ENCODE assay signal across 8 mouse cellular contexts in genomic region chr12:9029888-9030723, GRCm38 (mm10). TPM values are rescaled to one million over a fixed set of nuclear protein-coding genes. Genes with fewer than 3 reads are reported as not detected.
DNase-seq lines count a peak whose midpoint lies in the region; ATAC-seq lines count a peak whose summit lies in the region.

TSS of gene Ttc32 (plus strand) at chr12:9029997.

- H3K27me3 ChIP-seq in forebrain, embryonic 11.5 days (ENCODE audit: control insufficient read depth, insufficient read depth, low read length) = no peaks in the 10 kb centered on the region
- no peaks in the 10 kb centered on the region for H3K27me3 ChIP-seq in heart, embryonic 16.5 days (ENCODE audit: control insufficient read depth, insufficient read depth, low read length)
- no peaks in the 10 kb centered on the region for H3K27me3 ChIP-seq in liver, embryonic 15.5 days
- H3K27me3 ChIP-seq in neural tube, embryonic 12.5 days (replicated peaks) = no peaks in the 10 kb centered on the region

- H3K36me3 ChIP-seq in forebrain, embryonic 11.5 days (ENCODE audit: control insufficient read depth, insufficient read depth, low read length) = no peaks in the 10 kb centered on the region
- H3K36me3 ChIP-seq in heart, embryonic 16.5 days (ENCODE audit: control insufficient read depth, insufficient read depth) = peaks cover 3% of the 10 kb centered on the region; the same call in 1 of the 2 replicates
- no peaks in the 10 kb centered on the region for H3K36me3 ChIP-seq in liver, embryonic 15.5 days (replicated peaks)
- H3K36me3 ChIP-seq in neural tube, embryonic 12.5 days = no peaks in the 10 kb centered on the region; the same call in 1 of the 2 replicates

- peak; percentile 95 for ATAC-seq in forebrain, embryonic 11.5 days (replicated peaks; ENCODE audit: low FRiP score)
- peak; percentile 94 for ATAC-seq in heart, embryonic 16.5 days (replicated peaks; ENCODE audit: extremely low read depth, insufficient read depth, low FRiP score)
- peak; percentile 89 for ATAC-seq in liver, embryonic 15.5 days (ENCODE audit: insufficient read depth)
- peak; percentile 96 for ATAC-seq in neural tube, embryonic 12.5 days (ENCODE audit: low FRiP score, low read depth)

- H3K4me2 ChIP-seq in forebrain, embryonic 11.5 days (ENCODE audit: low read depth, low read length, severe bottlenecking) = peak within 1 kb of the TSS; percentile 60
- H3K4me2 ChIP-seq in heart, embryonic 16.5 days (ENCODE audit: low read depth, low read length) = peak within 1 kb of the TSS; percentile 93
- peak within 1 kb of the TSS; percentile 82 for H3K4me2 ChIP-seq in liver, embryonic 15.5 days
- peak within 1 kb of the TSS; percentile 72 for H3K4me2 ChIP-seq in neural tube, embryonic 12.5 days (replicated peaks)

- no peaks in the 10 kb centered on the region for H3K9me3 ChIP-seq in forebrain, embryonic 11.5 days (ENCODE audit: control insufficient read depth, low read length)
- H3K9me3 ChIP-seq in heart, embryonic 16.5 days (replicated peaks; ENCODE audit: control insufficient read depth, low read length) = no peaks in the 10 kb centered on the region
- H3K9me3 ChIP-seq in liver, embryonic 15.5 days (replicated peaks) = no peaks in the 10 kb centered on the region
- no peaks in the 10 kb centered on the region for H3K9me3 ChIP-seq in neural tube, embryonic 12.5 days

- peak; percentile 94 to 96 for DNase-seq in CD8-positive naive resting alpha-beta T cell, adult 2 months (ENCODE audit: low read depth in 2 of 2, low spot score in 2 of 2)
- peak; percentile 74 for DNase-seq in c-Kit-positive CD71-positive TER-119-negative erythroid progenitor cells, embryonic 14.5 days (ENCODE audit: low read depth)
- peak; percentile 97 for DNase-seq in forebrain, embryonic 11.5 days (ENCODE audit: low spot score)
- peak; percentile 96 to 97 for DNase-seq in kidney, postnatal 36 days
- DNase-seq in telencephalon, adult 2 months (ENCODE audit: low read depth, low spot score) = peak; percentile 89

- peak within 1 kb of the TSS; percentile 92 for H3K9ac ChIP-seq in forebrain, embryonic 11.5 days (ENCODE audit: low read length)
- peak within 1 kb of the TSS; percentile 90 for H3K9ac ChIP-seq in heart, embryonic 16.5 days (ENCODE audit: low read length)
- H3K9ac ChIP-seq in liver, embryonic 15.5 days = peak within 1 kb of the TSS; percentile 78
- peak within 1 kb of the TSS; percentile 86 for H3K9ac ChIP-seq in neural tube, embryonic 12.5 days

- H3K4me3 ChIP-seq in forebrain, embryonic 11.5 days (ENCODE audit: low read depth, low read length) = peak within 1 kb of the TSS; percentile 64
- H3K4me3 ChIP-seq in heart, embryonic 16.5 days (ENCODE audit: low read length) = peak within 1 kb of the TSS; percentile 80
- H3K4me3 ChIP-seq in liver, embryonic 15.5 days (replicated peaks) = peak within 1 kb of the TSS; percentile 69
- peak within 1 kb of the TSS; percentile 68 for H3K4me3 ChIP-seq in neural tube, embryonic 12.5 days

- under 1% methylated on average over 69 of the region's 69 CpGs for WGBS in forebrain, embryonic 11.5 days
- WGBS in heart, embryonic 16.5 days = under 1% methylated on average over 64 of the region's 69 CpGs
- WGBS in liver, embryonic 15.5 days (ENCODE audit: insufficient replicate concordance) = under 1% methylated on average over 69 of the region's 69 CpGs
- WGBS in neural tube, embryonic 12.5 days = under 1% methylated on average over 69 of the region's 69 CpGs

- peak within 1 kb of the TSS; percentile 96 for H3K27ac ChIP-seq in forebrain, embryonic 11.5 days (ENCODE audit: low read depth, low read length)
- peak within 1 kb of the TSS; percentile 99 for H3K27ac ChIP-seq in heart, embryonic 16.5 days (ENCODE audit: low read length)
- peak within 1 kb of the TSS; percentile 91 for H3K27ac ChIP-seq in liver, embryonic 15.5 days (replicated peaks)
- H3K27ac ChIP-seq in neural tube, embryonic 12.5 days = peak within 1 kb of the TSS; percentile 94

- H3K4me1 ChIP-seq in forebrain, embryonic 11.5 days (replicated peaks; ENCODE audit: control insufficient read depth, insufficient read depth, low read length) = no peaks in the 10 kb centered on the region
- H3K4me1 ChIP-seq in heart, embryonic 16.5 days (ENCODE audit: control insufficient read depth, insufficient read depth, low read length) = peaks cover 10% of the 10 kb centered on the region
- H3K4me1 ChIP-seq in liver, embryonic 15.5 days (replicated peaks) = peaks cover 10% of the 10 kb centered on the region
- no peaks in the 10 kb centered on the region; the same call in 1 of the 2 replicates for H3K4me1 ChIP-seq in neural tube, embryonic 12.5 days

RNA-seq across cellular contexts. Expression of gene Ttc32, which starts in this region (rescaled TPM):
- polyA plus RNA-seq in forebrain, embryonic 11.5 days (2014; fragmentation: Nextera tagmentation; extraction: Ambion mirVana) = 20.5 and 21.1 TPM in 2 replicates
- 14.8 and 18.9 TPM in 2 replicates for polyA plus RNA-seq in heart, embryonic 16.5 days (2015; fragmentation: Nextera tagmentation; extraction: Ambion mirVana)
- 11.1 and 12.2 TPM in 2 replicates for polyA plus RNA-seq in liver, embryonic 15.5 days (2015; fragmentation: Nextera tagmentation; extraction: Ambion mirVana)
- polyA plus RNA-seq in neural tube, embryonic 12.5 days (2016; fragmentation: Nextera tagmentation; extraction: Ambion mirVana) = 16.7 and 18.6 TPM in 2 replicates

Comparison
In these comparisons a context has a peak if more than half of its experiments do, and no peak if none do; other contexts are left out.
1. Peak in every context shown above with its lines: DNase-seq, ATAC-seq, H3K4me3 ChIP-seq and H3K27ac ChIP-seq.